Mouse (Mus musculus) cerebellum, postnatal 14 days (tissue): ENCODE data around the gene Pde1a.

Experiments used
- DNase-seq, 2 experiments: peaks; one replicate each; pipeline ENCODE4 v3.0.0; 2021; ENCODE audit warnings: mixed read lengths in 2 of 2

The Pde1a gene

GRCm38 (mm10) chr2:80038642-80039445 is 90.4 kb downstream of the Pde1a start:
- DNase-seq: no peak

GRCm38 (mm10) chr2:80037971-80038370 is 91.3 kb downstream of the Pde1a start:
- no peak for DNase-seq

- no peak for DNase-seq
Measured at GRCm38 (mm10) chr2:80029051-80029450, 100.2 kb downstream of the Pde1a start.

- DNase-seq: no peak
Measured at GRCm38 (mm10) chr2:80026053-80026452, 103.2 kb downstream of the Pde1a start.

GRCm38 (mm10) chr2:80025597-80025996 is 103.7 kb downstream of the Pde1a start:
- no peak for DNase-seq

- DNase-seq: no peak
Measured at GRCm38 (mm10) chr2:80025038-80025437, 104.2 kb downstream of the Pde1a start.

GRCm38 (mm10) chr2:80014161-80014560 is 115.1 kb downstream of the Pde1a start:
- DNase-seq: no peak

GRCm38 (mm10) chr2:80013060-80013459 is 116.2 kb downstream of the Pde1a start:
- DNase-seq: peak in 1 of 2 experiments; percentile 4

GRCm38 (mm10) chr2:79999168-79999567 is 130.1 kb downstream of the Pde1a start:
- DNase-seq: no peak

- DNase-seq: no peak
Measured at GRCm38 (mm10) chr2:79998460-79998859, 130.8 kb downstream of the Pde1a start.

- DNase-seq: no peak
Measured at GRCm38 (mm10) chr2:79991642-79992041, 137.6 kb downstream of the Pde1a start.

- no peak for DNase-seq
Measured at GRCm38 (mm10) chr2:79983778-79984177, 145.5 kb downstream of the Pde1a start.

- no peak for DNase-seq
Measured at GRCm38 (mm10) chr2:79983222-79983632, 146.0 kb downstream of the Pde1a start.

GRCm38 (mm10) chr2:79981781-79982180 is 147.5 kb downstream of the Pde1a start:
- no peak for DNase-seq

GRCm38 (mm10) chr2:79978992-79979391 is 150.3 kb downstream of the Pde1a start:
- no peak for DNase-seq

- no peak for DNase-seq
Measured at GRCm38 (mm10) chr2:79977259-79977658, 152.0 kb downstream of the Pde1a start.

GRCm38 (mm10) chr2:79975947-79976346 is 153.3 kb downstream of the Pde1a start:
- no peak for DNase-seq

- no peak for DNase-seq
Measured at GRCm38 (mm10) chr2:79972271-79972670, 157.0 kb downstream of the Pde1a start.

- DNase-seq: no peak
Measured at GRCm38 (mm10) chr2:79969594-79969993, 159.7 kb downstream of the Pde1a start.

- no peak for DNase-seq
Measured at GRCm38 (mm10) chr2:79966681-79967506, 162.4 kb downstream of the Pde1a start.

GRCm38 (mm10) chr2:79966086-79966485 is 163.2 kb downstream of the Pde1a start:
- DNase-seq: no peak

GRCm38 (mm10) chr2:79964964-79965363 is 164.3 kb downstream of the Pde1a start:
- DNase-seq: no peak

GRCm38 (mm10) chr2:79961421-79961820 is 167.8 kb downstream of the Pde1a start:
- no peak for DNase-seq
